Mouse (Mus musculus) olfactory bulb, adult 2 months (tissue): ENCODE results near the gene BC030499.

Source experiments
- CTCF ChIP-seq: fragments of 200-500 bp; IDR thresholded peaks from 2 replicates; pipeline ENCODE4 v1.5.1; 2012; ENCODE audit warnings: low read depth, mild to moderate bottlenecking, low read length, moderate library complexity; ENCODE audit not compliant: insufficient read depth
- POLR2A ChIP-seq: fragments of 200-500 bp; IDR thresholded peaks from 2 replicates; pipeline ENCODE4 v1.6.1; 2012; ENCODE audit warnings: mild to moderate bottlenecking, low read depth, low read length, moderate library complexity; ENCODE audit not compliant: insufficient read depth

- TF ChIP-seq CTCF, result no peak
- TF ChIP-seq POLR2A, result no peak
Measured at GRCm38 (mm10) chr11:78344328-78344889, 53.8 kb downstream of the BC030499 start.
